Mouse (Mus musculus) liver, postnatal 0 days (tissue): ENCODE results near the gene Gm20388.

Experiments used
- CTCF ChIP-seq: sonication (generic); IDR thresholded peaks from 2 replicates; pipeline ENCODE4 v1.5.1; 2016; ENCODE audit warnings: antibody characterized with exemption, low read depth
- EP300 ChIP-seq: IDR thresholded peaks from 2 replicates; pipeline ENCODE4 v1.6.1; 2016; ENCODE audit warnings: antibody characterized with exemption, low read depth, mild to moderate bottlenecking

GRCm38 (mm10) chr8:124294900-124295299 lies 4384.3 kb downstream of the Gm20388 start:
- no peak for TF ChIP-seq EP300
- TF ChIP-seq CTCF, result no peak
